Mouse (Mus musculus): ENCODE measurements at regions not wholly inside any gene's neighbourhood (a gene's known extent, or its start where the extent isn't known, plus 50 kb on each side); places are given as distances from the start of the nearest gene placed in this dataset.

DNA sequence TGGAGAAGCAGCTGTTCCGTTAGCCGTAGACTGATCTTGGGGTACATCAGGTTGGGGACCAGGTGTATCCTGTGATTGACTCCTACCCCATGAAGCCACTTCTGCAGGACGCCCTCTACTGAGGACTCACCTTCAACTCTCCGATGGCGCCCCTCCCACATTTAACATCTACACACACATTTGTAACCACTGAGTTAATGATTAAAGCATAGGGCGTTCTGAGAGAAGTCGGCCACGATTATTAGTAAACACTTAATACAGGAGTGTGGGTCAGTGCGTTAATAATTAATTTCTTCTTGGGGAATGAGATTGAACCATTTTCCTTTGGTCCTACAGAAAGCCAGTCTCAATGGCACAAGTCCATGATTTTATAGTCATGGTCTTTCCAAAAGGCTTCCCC lies 105.0 kb upstream of the Avpr1a start:
- no peak for TF ChIP-seq CTCF (IDR thresholded peaks at IDR 0.05; ENCODE audit: borderline replicate concordance, insufficient read depth, low read depth, low read length)
- no peak for TF ChIP-seq POLR2A (IDR thresholded peaks at IDR 0.05; ENCODE audit: borderline replicate concordance, insufficient read depth, low read length)
